In genomic region chr11:100136559-100136958, GRCm38 (mm10) we compare ENCODE assay signal across 28 mouse cellular contexts. TPM values are rescaled to one million over a fixed set of nuclear protein-coding genes. Genes with fewer than 3 reads are reported as not detected.
DNase-seq lines count a peak whose midpoint lies in the region; ATAC-seq and TF ChIP-seq lines count a peak whose summit lies in the region.
"Had no signal": no experiment of that assay in that cellular context is flagged by ENCODE, and none has a peak within 500 bp of the region (broad histone marks: within the 10 kb centered on the region; RNA-seq: fewer than 3 reads in every experiment).

No protein-coding gene starts in this region.

- 42% methylated on average over 5 of the region's 5 CpGs for WGBS in midbrain, embryonic 10.5 days
- WGBS in midbrain, embryonic 14.5 days = 20% methylated on average over 5 of the region's 5 CpGs
- WGBS in embryonic facial prominence, embryonic 10.5 days = 46% methylated on average over 5 of the region's 5 CpGs
- WGBS in stomach, embryonic 14.5 days = 16% methylated on average over 5 of the region's 5 CpGs
- 26% methylated on average over 5 of the region's 5 CpGs for WGBS in intestine, postnatal 0 days

- peaks cover 29% of the 10 kb centered on the region for H3K27me3 ChIP-seq in midbrain, embryonic 10.5 days (ENCODE audit: low read depth, poor library complexity, severe bottlenecking)
- H3K27me3 ChIP-seq in midbrain, embryonic 14.5 days (ENCODE audit: control insufficient read depth, insufficient read depth, low read length) = no peaks in the 10 kb centered on the region
- H3K27me3 ChIP-seq in embryonic facial prominence, embryonic 10.5 days (replicated peaks; ENCODE audit: low read depth, poor library complexity, severe bottlenecking) = no peaks in the 10 kb centered on the region
- H3K27me3 ChIP-seq in stomach, embryonic 14.5 days (ENCODE audit: control insufficient read depth, insufficient read depth, low read length) = no peaks in the 10 kb centered on the region
- H3K27me3 ChIP-seq in intestine, postnatal 0 days (replicated peaks; ENCODE audit: control insufficient read depth, insufficient read depth, low read length) = no peaks in the 10 kb centered on the region

- no peak overlapping the region for H3K4me2 ChIP-seq in midbrain, embryonic 14.5 days (ENCODE audit: low read length)
- H3K4me2 ChIP-seq in stomach, embryonic 14.5 days (replicated peaks; ENCODE audit: low read depth, low read length) = no peak overlapping the region
- no peak overlapping the region for H3K4me2 ChIP-seq in intestine, postnatal 0 days (replicated peaks; ENCODE audit: low read depth)
- H3K4me2 ChIP-seq: hindbrain, embryonic 12.5 days; limb, embryonic 12.5 days; lung, embryonic 14.5 days had no signal

- H3K36me3 ChIP-seq in midbrain, embryonic 10.5 days = no peaks in the 10 kb centered on the region
- no peaks in the 10 kb centered on the region for H3K36me3 ChIP-seq in midbrain, embryonic 14.5 days (ENCODE audit: control insufficient read depth, insufficient read depth, low read length)
- no peaks in the 10 kb centered on the region for H3K36me3 ChIP-seq in embryonic facial prominence, embryonic 10.5 days (replicated peaks)
- H3K36me3 ChIP-seq in stomach, embryonic 14.5 days (ENCODE audit: control insufficient read depth, insufficient read depth, low read length) = no peaks in the 10 kb centered on the region; the same call in 1 of the 2 replicates
- no peaks in the 10 kb centered on the region for H3K36me3 ChIP-seq in intestine, postnatal 0 days (ENCODE audit: control insufficient read depth, insufficient read depth)
- H3K36me3 ChIP-seq: forebrain, embryonic 10.5 days; G1E; hindbrain, embryonic 12.5 days; limb, embryonic 12.5 days had no signal

- peak; percentile 18 for DNase-seq in midbrain, embryonic 10.5 days (ENCODE audit: low spot score)
- no peak for DNase-seq in midbrain, embryonic 14.5 days
- DNase-seq in ZHBTc4 (ENCODE audit: low read depth, low spot score) = peak; percentile 10
- peak; percentile 17 for DNase-seq in embryonic facial prominence, embryonic 10.5 days (ENCODE audit: low spot score)
- no peak for DNase-seq in right cerebral cortex, adult 2 months (ENCODE audit: low spot score in 2 of 2)
- DNase-seq: adrenal gland, adult 2 months; B cell, adult 2 months; cerebellum, adult 18-20 months; cerebellum, postnatal 25 days; forebrain, postnatal 0 days; gastrocnemius, postnatal 25 days; heart, adult 18-20 months; kidney, adult 8-10 months; kidney, postnatal 25 days; layer of hippocampus, postnatal 36 days; lung, embryonic 14.5 days; right cerebral cortex, postnatal 25 days had no signal

- H3K27ac ChIP-seq in midbrain, embryonic 10.5 days (replicated peaks) = peak overlapping the region; percentile 43
- no peak overlapping the region for H3K27ac ChIP-seq in midbrain, embryonic 14.5 days (replicated peaks; ENCODE audit: low read depth, low read length)
- H3K27ac ChIP-seq in embryonic facial prominence, embryonic 10.5 days (replicated peaks) = no peak overlapping the region
- peak overlapping the region; percentile 72; the same call in 1 of the 2 replicates for H3K27ac ChIP-seq in stomach, embryonic 14.5 days (ENCODE audit: low read length)
- H3K27ac ChIP-seq in intestine, postnatal 0 days (ENCODE audit: low read depth, low read length) = no peak overlapping the region
- H3K27ac ChIP-seq: forebrain, embryonic 10.5 days; hindbrain, embryonic 12.5 days; limb, embryonic 12.5 days; liver, embryonic 14.5 days had no signal

- ATAC-seq in midbrain, embryonic 14.5 days (ENCODE audit: low FRiP score, low TSS enrichment) = no peak
- ATAC-seq in stomach, embryonic 14.5 days (ENCODE audit: insufficient number of reproducible peaks, insufficient read depth, low FRiP score, low read depth) = no peak
- no peak for ATAC-seq in intestine, postnatal 0 days
- ATAC-seq: forebrain, postnatal 0 days; inflammation-experienced regulatory T-cells, adult 6 months; Patski had no signal

- TF ChIP-seq CTCF in intestine, postnatal 0 days (IDR thresholded peaks at IDR 0.05; ENCODE audit: low read depth) = no peak

- H3K9ac ChIP-seq in midbrain, embryonic 14.5 days (replicated peaks; ENCODE audit: low read length) = no peak overlapping the region
- no peak overlapping the region for H3K9ac ChIP-seq in stomach, embryonic 14.5 days (replicated peaks; ENCODE audit: low read depth, low read length)
- H3K9ac ChIP-seq in intestine, postnatal 0 days (ENCODE audit: low read depth, low read length) = no peak overlapping the region
- H3K9ac ChIP-seq: forebrain, postnatal 0 days; hindbrain, embryonic 12.5 days; limb, embryonic 12.5 days; liver, embryonic 14.5 days; lung, embryonic 14.5 days had no signal

- H3K4me3 ChIP-seq in midbrain, embryonic 10.5 days = no peak overlapping the region
- H3K4me3 ChIP-seq in midbrain, embryonic 14.5 days (replicated peaks; ENCODE audit: low read depth, low read length) = no peak overlapping the region
- H3K4me3 ChIP-seq in embryonic facial prominence, embryonic 10.5 days = no peak overlapping the region
- no peak overlapping the region for H3K4me3 ChIP-seq in stomach, embryonic 14.5 days (ENCODE audit: low read depth, low read length)
- no peak overlapping the region for H3K4me3 ChIP-seq in intestine, postnatal 0 days (ENCODE audit: low read depth, low read length)
- H3K4me3 ChIP-seq: forebrain, embryonic 10.5 days; hindbrain, embryonic 12.5 days; limb, embryonic 12.5 days had no signal

- H3K9me3 ChIP-seq in midbrain, embryonic 10.5 days (replicated peaks) = no peaks in the 10 kb centered on the region
- H3K9me3 ChIP-seq in midbrain, embryonic 14.5 days (ENCODE audit: control insufficient read depth, low read length) = no peaks in the 10 kb centered on the region
- H3K9me3 ChIP-seq in embryonic facial prominence, embryonic 10.5 days = no peaks in the 10 kb centered on the region
- H3K9me3 ChIP-seq in stomach, embryonic 14.5 days (ENCODE audit: control insufficient read depth, low read depth, low read length) = no peaks in the 10 kb centered on the region
- no peaks in the 10 kb centered on the region for H3K9me3 ChIP-seq in intestine, postnatal 0 days (ENCODE audit: control insufficient read depth)
- H3K9me3 ChIP-seq: forebrain, embryonic 10.5 days; hindbrain, embryonic 12.5 days; limb, embryonic 12.5 days had no signal

- H3K4me1 ChIP-seq in midbrain, embryonic 10.5 days = peaks cover 42% of the 10 kb centered on the region
- peaks cover 17% of the 10 kb centered on the region; the same call in 1 of the 2 replicates for H3K4me1 ChIP-seq in midbrain, embryonic 14.5 days (ENCODE audit: control insufficient read depth, insufficient read depth, low read length)
- H3K4me1 ChIP-seq in embryonic facial prominence, embryonic 10.5 days = peaks cover 48% of the 10 kb centered on the region
- peaks cover 13% of the 10 kb centered on the region; the same call in 1 of the 2 replicates for H3K4me1 ChIP-seq in stomach, embryonic 14.5 days (ENCODE audit: control insufficient read depth, insufficient read depth, low read length)
- peaks cover 6% of the 10 kb centered on the region; the same call in 1 of the 2 replicates for H3K4me1 ChIP-seq in intestine, postnatal 0 days (replicated peaks; ENCODE audit: control insufficient read depth, insufficient read depth, low read length)

RNA-seq across cellular contexts. Expression of gene Krt15, which starts 0.8 kb away (rescaled TPM):
- polyA plus RNA-seq in midbrain, embryonic 10.5 days (2016; fragmentation: Nextera tagmentation; extraction: Ambion mirVana) = 0.74 and 1.8 TPM in 2 replicates
- polyA plus RNA-seq in midbrain, embryonic 14.5 days (2014; fragmentation: Nextera tagmentation; extraction: Ambion mirVana) = 0.16 TPM in 1 of 2 replicates, not detected in the other
- polyA plus RNA-seq in embryonic facial prominence, embryonic 10.5 days (2016; fragmentation: Nextera tagmentation; extraction: Ambion mirVana) = 2.8 and 8.6 TPM in 2 replicates
- 215 and 241 TPM in 2 replicates for polyA plus RNA-seq in stomach, embryonic 14.5 days (2014; fragmentation: Nextera tagmentation; extraction: Ambion mirVana)
- 1.2 and 1.5 TPM in 2 replicates for polyA plus RNA-seq in intestine, postnatal 0 days (2015; fragmentation: Nextera tagmentation; extraction: Ambion mirVana)
- polyA plus RNA-seq: adrenal gland, adult 2 months; G1E; inflammation-experienced regulatory T-cells, adult 6 months; spleen, adult 2 months had no signal

RNA-seq across cellular contexts. Expression of gene Krt19, which starts 11.9 kb away (rescaled TPM):
- 5.9 and 6.3 TPM in 2 replicates for polyA plus RNA-seq in midbrain, embryonic 10.5 days (2016; fragmentation: Nextera tagmentation; extraction: Ambion mirVana)
- 0.72 and 1.4 TPM in 2 replicates for polyA plus RNA-seq in midbrain, embryonic 14.5 days (2014; fragmentation: Nextera tagmentation; extraction: Ambion mirVana)
- polyA plus RNA-seq in embryonic facial prominence, embryonic 10.5 days (2016; fragmentation: Nextera tagmentation; extraction: Ambion mirVana) = 16.1 and 18.2 TPM in 2 replicates
- polyA plus RNA-seq in stomach, embryonic 14.5 days (2014; fragmentation: Nextera tagmentation; extraction: Ambion mirVana) = 387 and 441 TPM in 2 replicates
- polyA plus RNA-seq in intestine, postnatal 0 days (2015; fragmentation: Nextera tagmentation; extraction: Ambion mirVana) = 491 and 533 TPM in 2 replicates
- polyA plus RNA-seq: G1E; inflammation-experienced regulatory T-cells, adult 6 months; Patski had no signal

RNA-seq across cellular contexts. Expression of gene Krt13, which starts 15.2 kb away (rescaled TPM):
- polyA plus RNA-seq in midbrain, embryonic 10.5 days (2016; fragmentation: Nextera tagmentation; extraction: Ambion mirVana) = not detected in 2 replicates
- not detected in 2 replicates for polyA plus RNA-seq in midbrain, embryonic 14.5 days (2014; fragmentation: Nextera tagmentation; extraction: Ambion mirVana)
- polyA plus RNA-seq in embryonic facial prominence, embryonic 10.5 days (2016; fragmentation: Nextera tagmentation; extraction: Ambion mirVana) = not detected in 2 replicates
- 76.1 and 140 TPM in 2 replicates for polyA plus RNA-seq in stomach, embryonic 14.5 days (2014; fragmentation: Nextera tagmentation; extraction: Ambion mirVana)
- not detected in 2 replicates for polyA plus RNA-seq in intestine, postnatal 0 days (2015; fragmentation: Nextera tagmentation; extraction: Ambion mirVana)
- polyA plus RNA-seq: adrenal gland, adult 2 months; forebrain, embryonic 10.5 days; forebrain, postnatal 0 days; G1E; heart, embryonic 14.5 days; hindbrain, embryonic 12.5 days; inflammation-experienced regulatory T-cells, adult 6 months; limb, embryonic 12.5 days; lung, embryonic 14.5 days; Patski had no signal

RNA-seq across cellular contexts. Expression of gene Krt36, which starts 31.1 kb away (rescaled TPM):
- not detected in 2 replicates for polyA plus RNA-seq in midbrain, embryonic 10.5 days (2016; fragmentation: Nextera tagmentation; extraction: Ambion mirVana)
- polyA plus RNA-seq in midbrain, embryonic 14.5 days (2014; fragmentation: Nextera tagmentation; extraction: Ambion mirVana) = not detected in 2 replicates
- 0.09 TPM in 1 of 2 replicates, not detected in the other for polyA plus RNA-seq in embryonic facial prominence, embryonic 10.5 days (2016; fragmentation: Nextera tagmentation; extraction: Ambion mirVana)
- polyA plus RNA-seq in stomach, embryonic 14.5 days (2014; fragmentation: Nextera tagmentation; extraction: Ambion mirVana) = 0.29 and 0.35 TPM in 2 replicates
- polyA plus RNA-seq in intestine, postnatal 0 days (2015; fragmentation: Nextera tagmentation; extraction: Ambion mirVana) = 0.09 and 0.16 TPM in 2 replicates
- polyA plus RNA-seq: forebrain, embryonic 10.5 days; forebrain, postnatal 0 days; G1E; heart, embryonic 14.5 days; hindbrain, embryonic 12.5 days; inflammation-experienced regulatory T-cells, adult 6 months; liver, embryonic 14.5 days; Patski; spleen, adult 2 months had no signal

RNA-seq across cellular contexts. Expression of gene Krt35, which starts 40.5 kb away (rescaled TPM):
- not detected in 2 replicates for polyA plus RNA-seq in midbrain, embryonic 10.5 days (2016; fragmentation: Nextera tagmentation; extraction: Ambion mirVana)
- polyA plus RNA-seq in midbrain, embryonic 14.5 days (2014; fragmentation: Nextera tagmentation; extraction: Ambion mirVana) = not detected in 2 replicates
- not detected in 2 replicates for polyA plus RNA-seq in embryonic facial prominence, embryonic 10.5 days (2016; fragmentation: Nextera tagmentation; extraction: Ambion mirVana)
- polyA plus RNA-seq in stomach, embryonic 14.5 days (2014; fragmentation: Nextera tagmentation; extraction: Ambion mirVana) = not detected in 2 replicates
- 0.26 and 0.44 TPM in 2 replicates for polyA plus RNA-seq in intestine, postnatal 0 days (2015; fragmentation: Nextera tagmentation; extraction: Ambion mirVana)
- polyA plus RNA-seq: adrenal gland, adult 2 months; forebrain, embryonic 10.5 days; forebrain, postnatal 0 days; G1E; heart, embryonic 14.5 days; hindbrain, embryonic 12.5 days; inflammation-experienced regulatory T-cells, adult 6 months; liver, embryonic 14.5 days; lung, embryonic 14.5 days; Patski; spleen, adult 2 months had no signal

Comparison
In these comparisons a context has a peak if more than half of its experiments do, and no peak if none do; other contexts are left out.
1. DNase-seq: peak in midbrain, embryonic 10.5 days (single experiment), ZHBTc4 (single experiment) and embryonic facial prominence, embryonic 10.5 days (single experiment); none in midbrain, embryonic 14.5 days (single experiment) and right cerebral cortex, adult 2 months (0 of 2).
2. H3K27ac ChIP-seq: peak in midbrain, embryonic 10.5 days (single experiment) and stomach, embryonic 14.5 days (single experiment); none in midbrain, embryonic 14.5 days (single experiment), embryonic facial prominence, embryonic 10.5 days (single experiment) and intestine, postnatal 0 days (single experiment).
3. RNA of gene Krt15, which starts 0.8 kb away (polyA plus RNA-seq): 215 to 241 TPM in stomach, embryonic 14.5 days; 2.8 to 8.6 TPM in embryonic facial prominence, embryonic 10.5 days, 1.2 to 1.5 TPM in intestine, postnatal 0 days, 0.74 to 1.8 TPM in midbrain, embryonic 10.5 days and 0.16 TPM in midbrain, embryonic 14.5 days; every median in the first group is over 10 times any median in the second.
4. RNA of gene Krt19, which starts 11.9 kb away (polyA plus RNA-seq): 491 to 533 TPM in intestine, postnatal 0 days and 387 to 441 TPM in stomach, embryonic 14.5 days; 16.1 to 18.2 TPM in embryonic facial prominence, embryonic 10.5 days, 5.9 to 6.3 TPM in midbrain, embryonic 10.5 days and 0.72 to 1.4 TPM in midbrain, embryonic 14.5 days; every median in the first group is over 10 times any median in the second.
5. RNA of gene Krt13, which starts 15.2 kb away (polyA plus RNA-seq): 76.1 to 140 TPM in stomach, embryonic 14.5 days; not detected in intestine, postnatal 0 days, not detected in midbrain, embryonic 10.5 days, not detected in midbrain, embryonic 14.5 days and not detected in embryonic facial prominence, embryonic 10.5 days; every median in the first group is over 10 times any median in the second.